Mouse (Mus musculus) thymus, postnatal 4 days (tissue): ENCODE data around the gene Lzts2.
"Not testable (repeated sequence)": the region's sequence is repeated elsewhere in the genome, so short reads cannot be mapped to it uniquely, and the experiment has no call there.

Experiments
- DNase-seq: peaks from one replicate; pipeline ENCODE4 v3.0.0; 2021

Lzts2 gene

GRCm38 (mm10) chr19:45026958-45027670 is 12.9 kb downstream of the Lzts2 start:
- no peak for DNase-seq

GRCm38 (mm10) chr19:45027848-45028247 is 13.6 kb downstream of the Lzts2 start:
- no peak for DNase-seq

GRCm38 (mm10) chr19:45028746-45029145 is 14.5 kb downstream of the Lzts2 start:
- no peak for DNase-seq

- DNase-seq: no peak
Measured at GRCm38 (mm10) chr19:45029571-45029970, 15.4 kb downstream of the Lzts2 start.

GRCm38 (mm10) chr19:45030111-45030510 is 15.9 kb downstream of the Lzts2 start:
- DNase-seq: peak; percentile 84

- DNase-seq: peak; percentile 79
Measured at GRCm38 (mm10) chr19:45030746-45031693, 16.8 kb downstream of the Lzts2 start.

GRCm38 (mm10) chr19:45031780-45032179 is 17.6 kb downstream of the Lzts2 start:
- peak; percentile 81 for DNase-seq

- no peak for DNase-seq
Measured at GRCm38 (mm10) chr19:45032570-45033332, 18.5 kb downstream of the Lzts2 start.

GRCm38 (mm10) chr19:45036867-45037266 is 22.7 kb downstream of the Lzts2 start:
- peak; percentile 86 for DNase-seq

- not testable (repeated sequence) for DNase-seq
Measured at GRCm38 (mm10) chr19:45038198-45038597, 24.0 kb downstream of the Lzts2 start.

GRCm38 (mm10) chr19:45040214-45040613 is 26.0 kb downstream of the Lzts2 start:
- DNase-seq: no peak

- DNase-seq: peak; percentile 30
Measured at GRCm38 (mm10) chr19:45044389-45044927, 30.2 kb downstream of the Lzts2 start.

- no peak for DNase-seq
Measured at GRCm38 (mm10) chr19:45045236-45045635, 31.0 kb downstream of the Lzts2 start.

GRCm38 (mm10) chr19:45045651-45046050 is 31.4 kb downstream of the Lzts2 start, which contains the start of gene Pdzd7:
Pdzd7 (minus strand) TSS chr19:45045717.
- no peak for DNase-seq

- peak; percentile 85 for DNase-seq
Measured at GRCm38 (mm10) chr19:45046523-45047321, 32.5 kb downstream of the Lzts2 start.

- DNase-seq: peak; percentile 89
Measured at GRCm38 (mm10) chr19:45047417-45047934, 33.3 kb downstream of the Lzts2 start, which contains the start of gene Sfxn3. Sfxn3 (plus strand) TSS chr19:45047503.

- peak; percentile 60 for DNase-seq
Measured at GRCm38 (mm10) chr19:45047935-45048643, 33.9 kb downstream of the Lzts2 start.

- no peak for DNase-seq
Measured at GRCm38 (mm10) chr19:45048644-45049365, 34.6 kb downstream of the Lzts2 start.

- no peak for DNase-seq
Measured at GRCm38 (mm10) chr19:45049523-45049922, 35.3 kb downstream of the Lzts2 start.

GRCm38 (mm10) chr19:45053451-45053850 is 39.2 kb downstream of the Lzts2 start:
- DNase-seq: no peak
